Mouse (Mus musculus) liver, embryonic 14.5 days (tissue): Measurements from ENCODE around the gene Kidins220. TPM values are rescaled to one million over a fixed set of nuclear protein-coding genes. Genes with fewer than 3 reads are reported as not detected.

ENCODE experiments used
- ATAC-seq: fragments of 200-750 bp; cut with Nextera tagmentation; 2 replicates; pipeline ENCODE4 v1.8.0; 2017; ENCODE audit warnings: moderate number of reproducible peaks, mild to moderate bottlenecking, moderate library complexity; ENCODE audit not compliant: insufficient read depth
- DNase-seq, 3 experiments: peaks; one replicate each; pipeline ENCODE4 v3.0.0-alpha.2; 2012 to 2013; ENCODE audit warnings: low read depth in 3 of 3, low spot score in 3 of 3
- H3K27ac ChIP-seq: fragments of 300-500 bp; sonication (generic); 2 replicates; pipeline ENCODE4 v1.5.1; 2014; ENCODE audit warnings: moderate library complexity, mild to moderate bottlenecking, control low read depth, inconsistent platforms
- H3K27me3 ChIP-seq: fragments of 300-500 bp; sonication (generic); 2 replicates; pipeline ENCODE4 v1.6.1; 2014; ENCODE audit warnings: mild to moderate bottlenecking, low read length, moderate library complexity; ENCODE audit not compliant: control insufficient read depth, insufficient read depth
- H3K36me3 ChIP-seq: fragments of 300-500 bp; sonication (generic); replicated peaks from 2 replicates; pipeline ENCODE4 v1.6.1; 2014; ENCODE audit warnings: low read depth; ENCODE audit not compliant: control insufficient read depth, insufficient read depth
- H3K4me1 ChIP-seq, 2 experiments: fragments of 200-500 bp in 1 of 2; fragments of 300-500 bp in 1 of 2; sonication (generic) in 1 of 2; replicated peaks; 2 replicates each; pipeline ENCODE4 v1.6.1; 2012 to 2014; ENCODE audit warnings: antibody characterized with exemption in 1 of 2, inconsistent platforms in 1 of 2, low read length in 1 of 2; ENCODE audit not compliant: control insufficient read depth in 2 of 2, insufficient read depth in 2 of 2
- H3K4me2 ChIP-seq: fragments of 300-500 bp; sonication (generic); 2 replicates; pipeline ENCODE4 v1.6.1; 2014; ENCODE audit warnings: low read depth, mild to moderate bottlenecking, control low read depth, moderate library complexity
- H3K4me3 ChIP-seq, 2 experiments: fragments of 200-500 bp in 1 of 2; fragments of 300-500 bp in 1 of 2; sonication (generic) in 1 of 2; 2 replicates each; pipeline ENCODE4 v1.5.1; 2012 to 2014; ENCODE audit warnings: low read depth in 2 of 2, low read length in 2 of 2, mild to moderate bottlenecking in 2 of 2, control low read depth in 1 of 2, inconsistent platforms in 1 of 2, moderate library complexity in 1 of 2; ENCODE audit not compliant: insufficient read depth in 1 of 2
- H3K9ac ChIP-seq: fragments of 300-500 bp; sonication (generic); replicated peaks from 2 replicates; pipeline ENCODE4 v1.6.1; 2014; ENCODE audit warnings: mild to moderate bottlenecking, control low read depth, moderate library complexity
- H3K9me3 ChIP-seq: fragments of 300-500 bp; sonication (generic); 2 replicates; pipeline ENCODE4 v1.6.1; 2016; ENCODE audit warnings: low read length, mixed read lengths; ENCODE audit not compliant: control insufficient read depth
- CTCF ChIP-seq: IDR thresholded peaks from 2 replicates; pipeline ENCODE4 v1.5.1; 2016; ENCODE audit warnings: antibody characterized with exemption, low read depth, control low read depth
- EP300 ChIP-seq: IDR thresholded peaks from 2 replicates; pipeline ENCODE4 v1.6.1; 2016; ENCODE audit warnings: antibody characterized with exemption, low read depth
- WGBS: fragments of 180-500 bp; shearing (Covaris S2); extraction: QIAGEN DNeasy Blood & Tissue Kit; methylation state at CpG from one replicate; pipeline ENCODE4 v1.1.7; 2014; ENCODE audit not compliant: insufficient replicate concordance; 5-methylcytosine and 5-hydroxymethylcytosine counted together
- polyA plus RNA-seq, 2 experiments: library from polyadenylated mRNA; depleted of rRNA in 1 of 2; stranded (reverse) in 1 of 2; unstranded in 1 of 2; fragments of >200 nt; fragmentation: Nextera tagmentation in 1 of 2; extraction: Ambion mirVana in 1 of 2; gene quantifications; 2 replicates each; pipeline versions ENCODE4 v1.2.1 to v1.2.3; 2012 to 2014

Kidins220 gene
- polyA plus RNA-seq, 2 experiments = 7.9 to 9.4 TPM

- no peak for ATAC-seq
- TF ChIP-seq EP300 (no peak), CTCF (no peak)
- 57% methylated on average over 5 of the region's 5 CpGs for WGBS
- Histone ChIP-seq H3K9me3 (no peaks in the 10 kb centered on the region), H3K27me3 (no peaks in the 10 kb centered on the region), H3K36me3 (no peaks in the 10 kb centered on the region), H3K27ac (no peak overlapping the region), H3K4me3 (no peak overlapping the region), H3K9ac (no peak overlapping the region), H3K4me2 (no peak overlapping the region), H3K4me1 (peaks cover 18 to 21% of the 10 kb centered on the region in 2 experiments)
- DNase-seq = no peak
These were observed 3.1 kb upstream of the Kidins220 start for GRCm38 (mm10) chr12:24971490-24972200.

GRCm38 (mm10) chr12:24972371-24973350 is 2.1 kb upstream of the Kidins220 start:
- Histone ChIP-seq H3K4me3 (no peak overlapping the region), H3K36me3 (no peaks in the 10 kb centered on the region), H3K9ac (no peak overlapping the region), H3K4me2 (no peak overlapping the region), H3K27me3 (no peaks in the 10 kb centered on the region), H3K9me3 (no peaks in the 10 kb centered on the region), H3K27ac (no peak overlapping the region), H3K4me1 (peaks cover 18 to 21% of the 10 kb centered on the region in 2 experiments)
- TF ChIP-seq EP300 = no peak
- TF ChIP-seq CTCF = no peak
- ATAC-seq = no peak
- WGBS = 34% methylated on average over 8 of the region's 8 CpGs
- DNase-seq = no peak

- 13% methylated on average over 5 of the region's 5 CpGs for WGBS
- H3K4me2 ChIP-seq = peak overlapping the region; percentile 90
- H3K9me3 ChIP-seq = no peaks in the 10 kb centered on the region
- TF ChIP-seq CTCF = no peak
- no peak for TF ChIP-seq EP300
- H3K27me3 ChIP-seq = no peaks in the 10 kb centered on the region
- H3K36me3 ChIP-seq = no peaks in the 10 kb centered on the region
- H3K9ac ChIP-seq = no peak overlapping the region
- DNase-seq (peak in 1 of 3 experiments; percentile 23), ATAC-seq (peak; percentile 35)
- no peak overlapping the region for H3K27ac ChIP-seq
- peaks cover 18 to 21% of the 10 kb centered on the region in 2 experiments for H3K4me1 ChIP-seq
- no peak overlapping the region for H3K4me3 ChIP-seq
These were observed 1.1 kb upstream of the Kidins220 start for GRCm38 (mm10) chr12:24973586-24973985.

DNA sequence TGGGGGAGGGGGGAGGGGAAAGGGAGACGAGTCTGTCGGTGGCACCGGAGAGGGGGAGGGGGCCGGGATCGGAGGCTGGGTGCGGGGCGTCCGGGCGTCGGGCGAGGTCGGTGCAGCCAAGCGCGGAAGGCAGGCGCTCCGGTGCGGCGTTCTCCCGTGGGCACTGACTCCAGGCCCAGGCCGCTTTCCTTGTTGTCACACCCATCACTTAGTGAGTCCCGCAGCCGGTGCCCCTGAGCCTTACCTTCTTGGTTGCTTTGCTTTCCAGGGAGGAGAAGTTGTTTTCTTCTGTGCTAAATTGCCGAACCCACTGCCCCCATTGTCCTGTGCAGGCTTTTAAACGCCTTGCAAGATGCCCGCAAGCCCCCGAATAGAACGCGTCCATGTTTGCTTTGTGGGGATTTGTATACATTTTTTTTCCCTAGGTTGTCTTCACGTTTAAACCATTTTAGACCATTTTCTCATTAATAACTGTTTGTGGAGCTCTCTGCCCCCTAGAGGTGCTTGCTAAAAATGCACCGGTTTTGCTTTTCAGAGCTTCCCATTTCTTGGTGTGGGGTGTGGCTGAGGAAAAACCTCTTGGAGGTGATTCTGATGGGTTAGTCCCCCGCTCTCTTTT is 499 bp downstream of the Kidins220 start:
- peak overlapping the region; percentile 85 for H3K27ac ChIP-seq
- peak overlapping the region; percentile 90 for H3K4me2 ChIP-seq
- H3K9me3 ChIP-seq = no peaks in the 10 kb centered on the region
- no peaks in the 10 kb centered on the region for H3K36me3 ChIP-seq
- WGBS = 0% methylated on average over 30 of the region's 31 CpGs
- peaks cover 18 to 21% of the 10 kb centered on the region in 2 experiments for H3K4me1 ChIP-seq
- TF ChIP-seq EP300 (no peak), CTCF (peak; percentile 75)
- peak overlapping the region; percentile 87 to 92 for H3K4me3 ChIP-seq
- peak overlapping the region; percentile 84 for H3K9ac ChIP-seq
- no peaks in the 10 kb centered on the region for H3K27me3 ChIP-seq
- peak; percentile 77 for ATAC-seq
- DNase-seq = peak; percentile 57 to 74 (median 61)
